Mouse (Mus musculus) forebrain, embryonic 16.5 days (tissue): ENCODE results near the gene Mknk1. TPM values are rescaled to one million over a fixed set of nuclear protein-coding genes. Genes with fewer than 3 reads are reported as not detected.

Experiments used
- ATAC-seq: fragments of 200-750 bp; cut with Nextera tagmentation; 2 replicates; pipeline ENCODE4 v1.8.0; 2017; ENCODE audit warnings: mild to moderate bottlenecking, moderate library complexity
- H3K27ac ChIP-seq: fragments of 300-500 bp; sonication (generic); 2 replicates; pipeline ENCODE4 v1.5.1; 2014; ENCODE audit warnings: low read length, control low read depth
- H3K27me3 ChIP-seq: fragments of 300-500 bp; sonication (generic); replicated peaks from 2 replicates; pipeline ENCODE4 v1.6.1; 2014; ENCODE audit warnings: low read length; ENCODE audit not compliant: control insufficient read depth, insufficient read depth
- H3K36me3 ChIP-seq: fragments of 300-500 bp; sonication (generic); 2 replicates; pipeline ENCODE4 v1.6.1; 2014; ENCODE audit not compliant: control insufficient read depth, insufficient read depth
- H3K4me1 ChIP-seq: fragments of 300-500 bp; sonication (generic); replicated peaks from 2 replicates; pipeline ENCODE4 v1.6.1; 2014; ENCODE audit warnings: low read length; ENCODE audit not compliant: control insufficient read depth, insufficient read depth
- H3K4me2 ChIP-seq: fragments of 300-500 bp; sonication (generic); 2 replicates; pipeline ENCODE4 v1.6.1; 2014; ENCODE audit warnings: mild to moderate bottlenecking, low read length, control low read depth
- H3K4me3 ChIP-seq: fragments of 300-500 bp; sonication (generic); replicated peaks from 2 replicates; pipeline ENCODE4 v1.5.1; 2014; ENCODE audit warnings: mild to moderate bottlenecking, low read length, control low read depth
- H3K9ac ChIP-seq: fragments of 300-500 bp; sonication (generic); replicated peaks from 2 replicates; pipeline ENCODE4 v1.6.1; 2014; ENCODE audit warnings: low read depth, low read length, control low read depth
- H3K9me3 ChIP-seq: fragments of 300-500 bp; sonication (generic); 2 replicates; pipeline ENCODE4 v1.6.1; 2016; ENCODE audit warnings: low read length; ENCODE audit not compliant: control insufficient read depth
- WGBS: fragments of 180-500 bp; shearing (Covaris S2); extraction: QIAGEN DNeasy Blood & Tissue Kit; methylation state at CpG from one replicate; pipeline ENCODE4 v1.1.7; 2014; 5-methylcytosine and 5-hydroxymethylcytosine counted together
- polyA plus RNA-seq: library from polyadenylated mRNA; unstranded; fragments of >200 nt; fragmentation: Nextera tagmentation; extraction: Ambion mirVana; gene quantifications from 2 replicates; pipeline ENCODE4 v1.2.1, GENCODE M21; 2015

Gene Mknk1
- polyA plus RNA-seq, 1 experiment from 2014 or later: 25.4 TPM

- H3K27me3 ChIP-seq: no peaks in the 10 kb centered on the region
- 76% methylated on average over 2 of the region's 2 CpGs for WGBS
- peaks cover 10% of the 10 kb centered on the region for H3K4me1 ChIP-seq
- H3K4me2 ChIP-seq: no peak overlapping the region
- ATAC-seq: no peak
- no peaks in the 10 kb centered on the region for H3K36me3 ChIP-seq
- H3K9me3 ChIP-seq: no peaks in the 10 kb centered on the region
- no peak overlapping the region for H3K4me3 ChIP-seq
- H3K9ac ChIP-seq: no peak overlapping the region
- no peak overlapping the region for H3K27ac ChIP-seq
These were observed 11.1 kb downstream of the Mknk1 start for GRCm38 (mm10) chr4:115850111-115850510.

- ATAC-seq: no peak
- Histone ChIP-seq H3K36me3 (no peaks in the 10 kb centered on the region), H3K9ac (no peak overlapping the region), H3K4me3 (no peak overlapping the region), H3K27me3 (no peaks in the 10 kb centered on the region), H3K4me2 (no peak overlapping the region), H3K9me3 (no peaks in the 10 kb centered on the region), H3K27ac (no peak overlapping the region), H3K4me1 (peaks cover 16% of the 10 kb centered on the region)
- 63% methylated on average over 2 of the region's 2 CpGs for WGBS
These were observed 11.6 kb downstream of the Mknk1 start for GRCm38 (mm10) chr4:115850631-115851030.

- ATAC-seq: no peak
These were observed 12.6 kb downstream of the Mknk1 start for GRCm38 (mm10) chr4:115851569-115851968.

GRCm38 (mm10) chr4:115855100-115855499 lies 16.1 kb downstream of the Mknk1 start:
- H3K4me2 ChIP-seq: no peak overlapping the region
- WGBS: 64% methylated on average over 6 of the region's 6 CpGs
- no peaks in the 10 kb centered on the region for H3K27me3 ChIP-seq
- 0 out of 2 replicates have a peak overlapping the region, but pooled peaks have one; percentile 18 for H3K9ac ChIP-seq
- peaks cover 17% of the 10 kb centered on the region for H3K4me1 ChIP-seq
- no peaks in the 10 kb centered on the region for H3K36me3 ChIP-seq
- H3K9me3 ChIP-seq: no peaks in the 10 kb centered on the region
- no peak for ATAC-seq
- no peak overlapping the region for H3K27ac ChIP-seq
- H3K4me3 ChIP-seq: no peak overlapping the region

More at GRCm38 (mm10) chr4:115851569-115851968, 12.6 kb downstream of the Mknk1 start:
- Histone ChIP-seq H3K9me3 (no peaks in the 10 kb centered on the region), H3K4me1 (peaks cover 25% of the 10 kb centered on the region), H3K4me3 (no peak overlapping the region), H3K27me3 (no peaks in the 10 kb centered on the region), H3K27ac (no peak overlapping the region), H3K9ac (no peak overlapping the region), H3K36me3 (no peaks in the 10 kb centered on the region), H3K4me2 (no peak overlapping the region)
- WGBS: 82% methylated on average over 6 of the region's 6 CpGs

GRCm38 (mm10) chr4:115855609-115856008 lies 16.6 kb downstream of the Mknk1 start:
- H3K9ac ChIP-seq: 0 out of 2 replicates have a peak overlapping the region, but pooled peaks have one; percentile 18
- no peak overlapping the region for H3K4me2 ChIP-seq
- 37% methylated on average over 4 of the region's 4 CpGs for WGBS
- 0 out of 2 replicates have a peak, but pooled peaks have one; percentile 38 for ATAC-seq
- H3K27me3 ChIP-seq: no peaks in the 10 kb centered on the region
- no peak overlapping the region; the same call in 1 of the 2 replicates for H3K27ac ChIP-seq
- no peak overlapping the region for H3K4me3 ChIP-seq
- peaks cover 2% of the 10 kb centered on the region; the same call in 1 of the 2 replicates for H3K36me3 ChIP-seq
- H3K4me1 ChIP-seq: peaks cover 17% of the 10 kb centered on the region
- no peaks in the 10 kb centered on the region for H3K9me3 ChIP-seq

- no peak overlapping the region for H3K4me3 ChIP-seq
- no peak overlapping the region for H3K27ac ChIP-seq
- H3K36me3 ChIP-seq: peaks cover 2% of the 10 kb centered on the region; the same call in 1 of the 2 replicates
- no peak overlapping the region for H3K9ac ChIP-seq
- no peaks in the 10 kb centered on the region for H3K9me3 ChIP-seq
- no peak overlapping the region for H3K4me2 ChIP-seq
- no peaks in the 10 kb centered on the region for H3K27me3 ChIP-seq
- H3K4me1 ChIP-seq: peaks cover 17% of the 10 kb centered on the region
- 48% methylated on average over 4 of the region's 4 CpGs for WGBS
- ATAC-seq: no peak
These were observed 17.3 kb downstream of the Mknk1 start for GRCm38 (mm10) chr4:115856282-115856681.

- H3K36me3 ChIP-seq: peaks cover 2% of the 10 kb centered on the region; the same call in 1 of the 2 replicates
- H3K27me3 ChIP-seq: no peaks in the 10 kb centered on the region
- H3K9ac ChIP-seq: no peak overlapping the region
- ATAC-seq: no peak
- no peaks in the 10 kb centered on the region for H3K9me3 ChIP-seq
- H3K27ac ChIP-seq: no peak overlapping the region
- H3K4me1 ChIP-seq: peaks cover 17% of the 10 kb centered on the region
- WGBS: 89% methylated on average over 9 of the region's 9 CpGs
- H3K4me3 ChIP-seq: no peak overlapping the region
- no peak overlapping the region for H3K4me2 ChIP-seq
These were observed 18.4 kb downstream of the Mknk1 start for GRCm38 (mm10) chr4:115857293-115857883.

- Histone ChIP-seq H3K9ac (no peak overlapping the region), H3K27me3 (no peaks in the 10 kb centered on the region), H3K4me2 (no peak overlapping the region), H3K36me3 (peaks cover 6% of the 10 kb centered on the region; the same call in 1 of the 2 replicates), H3K27ac (no peak overlapping the region), H3K4me1 (no peaks in the 10 kb centered on the region), H3K4me3 (no peak overlapping the region), H3K9me3 (no peaks in the 10 kb centered on the region)
- no peak for ATAC-seq
- WGBS: 60% methylated on average over 7 of the region's 7 CpGs
These were observed 24.4 kb downstream of the Mknk1 start for GRCm38 (mm10) chr4:115863352-115863751.

GRCm38 (mm10) chr4:115863880-115864279 lies 24.9 kb downstream of the Mknk1 start:
- H3K4me2 ChIP-seq: no peak overlapping the region
- H3K27me3 ChIP-seq: no peaks in the 10 kb centered on the region
- no peaks in the 10 kb centered on the region for H3K9me3 ChIP-seq
- no peak overlapping the region for H3K4me3 ChIP-seq
- ATAC-seq: no peak
- H3K36me3 ChIP-seq: peaks cover 6% of the 10 kb centered on the region; the same call in 1 of the 2 replicates
- no peak overlapping the region for H3K9ac ChIP-seq
- no peak overlapping the region for H3K27ac ChIP-seq
- 42% methylated on average over 10 of the region's 10 CpGs for WGBS
- H3K4me1 ChIP-seq: no peaks in the 10 kb centered on the region
